Comparison of ENCODE assay signal across 8 mouse cellular contexts in the genomic region with DNA sequence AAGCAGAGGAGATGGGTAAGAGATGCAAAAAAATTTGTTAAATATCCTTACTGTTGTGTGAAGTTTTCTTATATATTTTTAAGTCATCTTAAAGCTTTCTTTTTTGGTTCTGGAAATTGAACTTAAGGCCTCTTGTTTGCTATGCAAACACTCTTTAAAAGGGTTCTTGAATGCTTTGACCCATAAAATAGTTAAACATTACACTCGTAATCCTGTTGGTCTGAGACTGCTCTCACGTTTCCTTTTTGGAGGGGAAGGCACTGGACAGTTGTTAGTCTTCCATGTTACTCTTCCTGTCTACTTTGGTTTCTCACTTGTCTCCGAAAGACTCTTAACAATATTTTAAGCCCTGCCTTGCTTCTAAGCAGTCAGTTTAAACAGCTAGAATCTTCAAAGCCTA. TPM values are rescaled to one million over a fixed set of nuclear protein-coding genes. Genes with fewer than 3 reads are reported as not detected.
DNase-seq lines count a peak whose midpoint lies in the region; ATAC-seq lines count a peak whose summit lies in the region.

No protein-coding gene starts in this region.

- peak overlapping the region; percentile 97; the same call in 1 of the 2 replicates for H3K27ac ChIP-seq in heart, embryonic 10.5 days
- no peak overlapping the region for H3K27ac ChIP-seq in midbrain, embryonic 10.5 days (replicated peaks)
- H3K27ac ChIP-seq in midbrain, embryonic 11.5 days (ENCODE audit: low read depth, low read length) = no peak overlapping the region
- no peak overlapping the region for H3K27ac ChIP-seq in liver, embryonic 12.5 days

- no peaks in the 10 kb centered on the region; the same call in 1 of the 2 replicates for H3K4me1 ChIP-seq in heart, embryonic 10.5 days
- peaks cover 24% of the 10 kb centered on the region for H3K4me1 ChIP-seq in midbrain, embryonic 10.5 days
- peaks cover 5% of the 10 kb centered on the region; the same call in 1 of the 2 replicates for H3K4me1 ChIP-seq in midbrain, embryonic 11.5 days (ENCODE audit: control insufficient read depth, insufficient read depth, low read length)
- H3K4me1 ChIP-seq in liver, embryonic 12.5 days = peaks cover 42% of the 10 kb centered on the region

- no peaks in the 10 kb centered on the region for H3K27me3 ChIP-seq in heart, embryonic 10.5 days (ENCODE audit: insufficient read depth, poor library complexity, severe bottlenecking)
- no peaks in the 10 kb centered on the region for H3K27me3 ChIP-seq in midbrain, embryonic 10.5 days (ENCODE audit: low read depth, poor library complexity, severe bottlenecking)
- H3K27me3 ChIP-seq in midbrain, embryonic 11.5 days (ENCODE audit: control insufficient read depth, insufficient read depth, low read length) = no peaks in the 10 kb centered on the region
- no peaks in the 10 kb centered on the region for H3K27me3 ChIP-seq in liver, embryonic 12.5 days (replicated peaks)

- 58% methylated on average over 3 of the region's 3 CpGs for WGBS in heart, embryonic 10.5 days
- WGBS in midbrain, embryonic 10.5 days = 49% methylated on average over 3 of the region's 3 CpGs
- WGBS in midbrain, embryonic 11.5 days = 43% methylated on average over 3 of the region's 3 CpGs
- 46% methylated on average over 3 of the region's 3 CpGs for WGBS in liver, embryonic 12.5 days (ENCODE audit: insufficient replicate concordance)

- peaks cover 8% of the 10 kb centered on the region; the same call in 1 of the 2 replicates for H3K36me3 ChIP-seq in heart, embryonic 10.5 days
- H3K36me3 ChIP-seq in midbrain, embryonic 10.5 days = peaks cover 20% of the 10 kb centered on the region
- no peaks in the 10 kb centered on the region for H3K36me3 ChIP-seq in midbrain, embryonic 11.5 days (ENCODE audit: control insufficient read depth, insufficient read depth, low read length)
- peaks cover 16% of the 10 kb centered on the region for H3K36me3 ChIP-seq in liver, embryonic 12.5 days

- no peak overlapping the region for H3K4me2 ChIP-seq in midbrain, embryonic 11.5 days
- peak overlapping the region; percentile 32; the same call in 1 of the 2 replicates for H3K4me2 ChIP-seq in liver, embryonic 12.5 days

- H3K4me3 ChIP-seq in heart, embryonic 10.5 days = peak overlapping the region; percentile 94
- peak overlapping the region; percentile 85; the same call in 1 of the 2 replicates for H3K4me3 ChIP-seq in midbrain, embryonic 10.5 days
- no peak overlapping the region for H3K4me3 ChIP-seq in midbrain, embryonic 11.5 days (ENCODE audit: low read depth, low read length)
- no peak overlapping the region; the same call in 1 of the 2 replicates for H3K4me3 ChIP-seq in liver, embryonic 12.5 days

- DNase-seq in heart, embryonic 10.5 days (ENCODE audit: low spot score) = no peak
- no peak for DNase-seq in heart, adult 18-20 months
- no peak for DNase-seq in midbrain, embryonic 10.5 days (ENCODE audit: low spot score)
- DNase-seq in midbrain, embryonic 11.5 days (ENCODE audit: low spot score, missing footprints) = no peak
- DNase-seq in Muller cell, postnatal 12 days (ENCODE audit: inconsistent ontology term) = no peak
- DNase-seq in cerebellum, postnatal 25 days = no peak
- no peak for DNase-seq in adrenal gland, adult (ENCODE audit: inconsistent age in 2 of 2, low spot score in 1 of 2)

- no peak overlapping the region for H3K9ac ChIP-seq in midbrain, embryonic 11.5 days (ENCODE audit: low read length)
- peak overlapping the region; percentile 31; the same call in 1 of the 2 replicates for H3K9ac ChIP-seq in liver, embryonic 12.5 days

- H3K9me3 ChIP-seq in heart, embryonic 10.5 days = no peaks in the 10 kb centered on the region
- no peaks in the 10 kb centered on the region for H3K9me3 ChIP-seq in midbrain, embryonic 10.5 days (replicated peaks)
- no peaks in the 10 kb centered on the region for H3K9me3 ChIP-seq in midbrain, embryonic 11.5 days (ENCODE audit: control insufficient read depth, low read length)
- H3K9me3 ChIP-seq in liver, embryonic 12.5 days (replicated peaks) = no peaks in the 10 kb centered on the region

- no peak for ATAC-seq in midbrain, embryonic 11.5 days (ENCODE audit: low FRiP score)
- no peak for ATAC-seq in liver, embryonic 12.5 days

RNA-seq across cellular contexts. Expression of a gene that starts 1.4 kb away (rescaled TPM):
- 28.0 and 36.6 TPM in 2 replicates for polyA plus RNA-seq in heart, embryonic 10.5 days (2016; fragmentation: Nextera tagmentation; extraction: Ambion mirVana)
- total RNA-seq in heart, adult 18-20 months (2021) = 10 to 100 TPM; 19.9 to 21.6 TPM
- 40.2 and 43.0 TPM in 2 replicates for polyA plus RNA-seq in midbrain, embryonic 10.5 days (2016; fragmentation: Nextera tagmentation; extraction: Ambion mirVana)
- 44.9 and 49.3 TPM in 2 replicates for polyA plus RNA-seq in midbrain, embryonic 11.5 days (2014; fragmentation: Nextera tagmentation; extraction: Ambion mirVana)
- polyA plus RNA-seq in liver, embryonic 12.5 days (2016; fragmentation: Nextera tagmentation; extraction: Ambion mirVana) = 23.2 and 31.3 TPM in 2 replicates

RNA-seq across cellular contexts. Expression of a gene that starts 1.4 kb away (rescaled TPM):
- 46.8 and 56.2 TPM in 2 replicates for polyA plus RNA-seq in heart, embryonic 10.5 days (2016; fragmentation: Nextera tagmentation; extraction: Ambion mirVana)
- 100 to 1,000 TPM in 1 of 2 experiments, 10 to 100 TPM in 1; 88.9 to 102 TPM for total RNA-seq in heart, adult 18-20 months (2021)
- polyA plus RNA-seq in midbrain, embryonic 10.5 days (2016; fragmentation: Nextera tagmentation; extraction: Ambion mirVana) = 41.5 and 46.4 TPM in 2 replicates
- 52.2 and 55.0 TPM in 2 replicates for polyA plus RNA-seq in midbrain, embryonic 11.5 days (2014; fragmentation: Nextera tagmentation; extraction: Ambion mirVana)
- polyA plus RNA-seq in liver, embryonic 12.5 days (2016; fragmentation: Nextera tagmentation; extraction: Ambion mirVana) = 23.9 and 24.9 TPM in 2 replicates

Comparison
In these comparisons a context has a peak if more than half of its experiments do, and no peak if none do; other contexts are left out.
1. H3K4me3 ChIP-seq: peak in heart, embryonic 10.5 days (single experiment) and midbrain, embryonic 10.5 days (single experiment); none in midbrain, embryonic 11.5 days (single experiment) and liver, embryonic 12.5 days (single experiment).